Mouse (Mus musculus) spleen, adult 10 weeks (tissue): ENCODE results near the gene Gm18596. TPM values are rescaled to one million over a fixed set of nuclear protein-coding genes. Genes with fewer than 3 reads are reported as not detected.

Experiments used
- polyA plus RNA-seq: library from polyadenylated mRNA; stranded (reverse); fragments of 350-450 nt; fragmentation: Illumina TruSeq; extraction: RNeasy Lipid Tissue Mini Kit (QIAGEN cat#74804); gene quantifications from one replicate; pipeline ENCODE4 v1.2.3, GENCODE M21; 2015; ENCODE audit warnings: low replicate concordance; ENCODE audit not compliant: insufficient read depth

Gene Gm18596
- not detected for polyA plus RNA-seq

DNA sequence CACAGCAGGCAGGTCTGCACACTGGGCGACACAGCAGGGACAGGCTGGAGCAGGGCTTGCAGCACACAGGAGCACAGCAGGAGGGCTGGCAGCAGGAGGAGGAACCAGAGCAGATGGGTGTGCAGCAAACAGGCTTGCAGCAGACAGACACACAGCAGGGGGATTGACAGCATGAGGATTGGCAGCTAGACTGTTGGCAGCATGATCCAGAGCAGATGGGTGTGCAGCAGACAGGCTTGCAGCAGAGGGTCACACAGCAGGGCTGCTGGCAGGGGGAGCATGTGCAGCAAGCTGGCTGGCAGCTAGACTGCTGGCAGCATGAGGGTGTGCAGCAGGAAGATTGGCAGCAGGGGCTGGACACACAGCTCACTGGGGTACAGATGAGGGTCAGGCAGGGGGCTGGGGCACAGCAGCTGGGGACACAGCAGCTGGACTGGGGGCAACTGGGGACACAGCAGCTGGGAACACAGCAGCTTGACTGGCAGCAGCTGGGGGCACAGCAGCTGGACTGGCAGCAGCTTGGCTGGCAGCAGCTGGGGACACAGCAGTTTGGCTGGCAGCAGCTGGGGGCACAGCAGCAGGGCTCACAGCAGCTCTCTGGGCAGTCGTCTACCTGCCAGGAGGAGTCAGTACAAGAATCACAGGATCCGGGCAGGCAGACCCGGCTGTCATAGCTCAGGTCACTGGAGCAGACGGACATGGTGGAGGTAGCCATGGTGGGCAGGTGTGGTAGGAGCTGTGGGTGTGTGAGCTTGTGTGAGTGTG lies at the start of gene Gm18596:
TSS of gene Gm18596 (minus strand) at position 715 of the 765 bp plus-strand sequence.

GRCm38 (mm10) chr10:77787876-77788275 lies 45.4 kb upstream of the Gm18596 start, which contains the start of gene Gm7137:
Gene Gm7137, minus strand, starts transcription at chr10:77788200.

GRCm38 (mm10) chr10:77782442-77782841 lies 40.0 kb upstream of the Gm18596 start, which contains the start of gene Gm3250:
Gene Gm3250, minus strand, starts transcription at chr10:77782542.

DNA sequence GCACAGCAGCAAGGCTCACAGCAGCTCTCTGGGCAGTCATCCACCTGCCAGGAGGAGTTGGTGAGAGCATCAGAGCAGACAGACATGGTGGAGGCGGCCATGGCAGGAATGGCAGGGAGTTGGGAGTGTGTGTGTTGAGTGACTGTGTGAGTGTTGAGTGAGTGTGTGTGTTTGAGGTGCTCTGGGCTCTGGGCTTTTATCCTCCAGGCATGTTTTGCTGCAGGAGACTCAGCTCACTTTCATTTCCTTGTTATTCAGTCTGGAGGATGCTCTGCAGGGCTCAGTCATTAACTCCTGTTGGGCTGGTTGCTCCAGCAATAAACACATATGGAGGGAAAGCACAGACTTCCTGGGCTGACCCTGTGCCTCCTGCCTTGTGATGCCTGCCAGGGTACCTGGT lies 34.4 kb upstream of the Gm18596 start, which contains the start of gene Gm7138:
TSS of gene Gm7138 (minus strand) at position 101 of the 400 bp plus-strand sequence.

GRCm38 (mm10) chr10:77771225-77771624 lies 28.8 kb upstream of the Gm18596 start, which contains the start of gene Gm3238:
Gene Gm3238, minus strand, starts transcription at chr10:77771325.

GRCm38 (mm10) chr10:77759582-77759981 lies 17.1 kb upstream of the Gm18596 start, which contains the start of gene Gm3233:
Gene Gm3233, minus strand, starts transcription at chr10:77759682.

GRCm38 (mm10) chr10:77751254-77751653 lies 8.8 kb upstream of the Gm18596 start, which contains the start of gene Gm9736:
Gene Gm9736, minus strand, starts transcription at chr10:77751354.

DNA sequence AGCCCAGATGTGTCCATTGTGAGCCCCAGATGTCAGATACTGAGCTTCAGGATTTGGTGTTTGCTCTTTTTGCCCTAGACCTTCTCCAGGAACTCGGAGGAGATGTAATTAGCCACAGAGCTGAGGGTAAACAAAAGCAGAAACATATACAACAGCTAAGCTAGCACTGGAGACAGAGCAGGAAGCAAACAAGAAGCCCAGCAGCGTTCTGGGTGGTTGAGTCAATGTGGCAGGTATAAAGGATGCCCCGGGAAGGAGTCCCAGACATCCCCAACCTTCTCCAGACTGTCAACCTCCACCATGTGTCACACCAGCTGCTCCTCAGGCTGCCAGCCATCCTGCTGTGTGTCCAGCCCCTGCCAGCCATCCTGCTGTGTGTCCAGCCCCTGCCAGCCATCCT lies 16.3 kb downstream of the Gm18596 start, which contains the start of gene Gm10100:
TSS of gene Gm10100 (plus strand) at position 301 of the 400 bp plus-strand sequence.

DNA sequence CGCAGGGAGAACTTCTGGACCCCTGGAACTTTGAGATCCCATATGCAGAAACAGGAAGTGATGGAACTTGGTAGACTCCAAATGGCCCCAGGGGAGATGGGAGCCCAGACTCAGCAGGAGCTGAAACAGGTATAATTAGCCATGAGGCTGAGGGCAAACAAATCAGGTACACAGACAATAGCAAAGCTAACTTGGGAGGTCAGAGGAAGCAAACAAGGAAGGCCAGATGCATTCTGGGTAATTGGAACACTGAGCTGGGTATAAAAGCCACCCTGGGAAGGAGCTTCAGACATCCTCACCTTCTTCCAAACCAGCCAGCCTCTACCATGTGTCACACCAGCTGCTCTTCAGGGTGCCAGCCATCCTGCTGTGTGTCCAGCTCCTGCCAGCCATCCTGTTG lies 22.1 kb downstream of the Gm18596 start, which contains the start of gene Krtap12-1:
TSS of gene Krtap12-1 (plus strand) at position 301 of the 400 bp plus-strand sequence.

DNA sequence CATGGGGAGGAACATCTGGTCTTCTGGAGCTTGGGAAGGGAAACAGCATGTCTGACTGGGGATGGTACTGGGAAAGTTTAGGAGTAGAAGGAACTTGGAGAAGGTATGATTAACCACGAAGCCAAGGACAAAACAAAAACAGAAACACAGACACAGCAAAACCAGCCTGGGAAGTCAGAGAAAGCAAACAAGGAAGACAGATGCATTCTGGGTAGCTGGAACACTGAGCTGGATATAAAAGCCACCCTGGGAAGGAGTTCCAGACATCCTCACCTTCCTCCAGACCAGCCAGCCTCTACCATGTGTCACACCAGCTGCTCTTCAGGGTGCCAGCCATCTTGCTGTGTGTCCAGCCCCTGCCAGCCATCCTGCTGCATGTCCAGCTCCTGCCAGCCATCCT lies 26.9 kb downstream of the Gm18596 start, which contains the start of gene Gm10142:
TSS of gene Gm10142 (plus strand) at position 301 of the 400 bp plus-strand sequence.

GRCm38 (mm10) chr10:77711157-77711556 lies 31.3 kb downstream of the Gm18596 start, which contains the start of gene Gm10024:
Gene Gm10024, plus strand, starts transcription at chr10:77711457.

GRCm38 (mm10) chr10:77706326-77706725 lies 36.1 kb downstream of the Gm18596 start, which contains the start of gene Gm10272:
Gene Gm10272, plus strand, starts transcription at chr10:77706626.

GRCm38 (mm10) chr10:77697133-77697532 lies 45.3 kb downstream of the Gm18596 start, which contains the start of gene Gm9508:
Gene Gm9508, minus strand, starts transcription at chr10:77697233.

Other genes with a start within 250 kb of the Gm18596 start
- 8.7 TPM for gene Fam207a, start 226.9 kb downstream of the Gm18596 start, polyA plus RNA-seq
- gene Itgb2, start 212.4 kb downstream of the Gm18596 start, polyA plus RNA-seq: 140 TPM
- 83.9 TPM for gene Pttg1ip, start 160.9 kb downstream of the Gm18596 start, polyA plus RNA-seq
- 158 TPM for gene Sumo3, start 136.5 kb downstream of the Gm18596 start, polyA plus RNA-seq
- gene Gm49325, start 136.4 kb downstream of the Gm18596 start, polyA plus RNA-seq: not detected
- gene Ube2g2, start 120.4 kb downstream of the Gm18596 start, polyA plus RNA-seq: 33.2 TPM
- gene Tspear, start 56.1 kb downstream of the Gm18596 start, polyA plus RNA-seq: 0.23 TPM
- not detected for gene Gm19402, start 51.9 kb downstream of the Gm18596 start, polyA plus RNA-seq
- not detected for gene Gm9508, start 45.4 kb downstream of the Gm18596 start, polyA plus RNA-seq
- not detected for gene Gm10272, start 36.0 kb downstream of the Gm18596 start, polyA plus RNA-seq
- not detected for gene Gm10024, start 31.2 kb downstream of the Gm18596 start, polyA plus RNA-seq
- not detected for gene Gm10142, start 26.8 kb downstream of the Gm18596 start, polyA plus RNA-seq
- gene Krtap12-1, start 22.0 kb downstream of the Gm18596 start, polyA plus RNA-seq: not detected
- not detected for gene Gm10100, start 16.2 kb downstream of the Gm18596 start, polyA plus RNA-seq
- gene Gm9736, start 8.7 kb upstream of the Gm18596 start, polyA plus RNA-seq: not detected
- not detected for gene Gm3233, start 17.0 kb upstream of the Gm18596 start, polyA plus RNA-seq
- gene Gm3238, start 28.7 kb upstream of the Gm18596 start, polyA plus RNA-seq: not detected
- gene Gm7138, start 34.3 kb upstream of the Gm18596 start, polyA plus RNA-seq: not detected
- gene Gm3250, start 39.9 kb upstream of the Gm18596 start, polyA plus RNA-seq: not detected
- not detected for gene Gm7137, start 45.6 kb upstream of the Gm18596 start, polyA plus RNA-seq
- gene Gm9639, start 52.4 kb upstream of the Gm18596 start, polyA plus RNA-seq: not detected
- not detected for gene Gm19668, start 56.5 kb upstream of the Gm18596 start, polyA plus RNA-seq
- gene Gm9507, start 69.2 kb upstream of the Gm18596 start, polyA plus RNA-seq: not detected
- gene Gm2696, start 72.0 kb upstream of the Gm18596 start, polyA plus RNA-seq: not detected
- gene Krtap10-4, start 84.5 kb upstream of the Gm18596 start, polyA plus RNA-seq: not detected
- gene Krtap10-10, start 93.3 kb upstream of the Gm18596 start, polyA plus RNA-seq: not detected
- not detected for gene Gm36176, start 104.2 kb upstream of the Gm18596 start, polyA plus RNA-seq
- gene Gm10318, start 110.2 kb upstream of the Gm18596 start, polyA plus RNA-seq: not detected
- gene Gm3285, start 119.3 kb upstream of the Gm18596 start, polyA plus RNA-seq: not detected
- 1.2 TPM for gene Lrrc3, start 159.9 kb upstream of the Gm18596 start, polyA plus RNA-seq
- 66.5 TPM for gene Trpm2, start 227.9 kb upstream of the Gm18596 start, polyA plus RNA-seq
- gene 1810043G02Rik, start 235.9 kb upstream of the Gm18596 start, polyA plus RNA-seq: 4.4 TPM